Mouse (Mus musculus): ENCODE results near the gene Pip5kl1.

The Pip5kl1 gene

GRCm38 (mm10) chr2:32574497-32574896 is at the start of gene Pip5kl1:
Pip5kl1 (plus strand) TSS chr2:32574797.
- no peak for DNase-seq (ENCODE audit: low spot score)

DNA sequence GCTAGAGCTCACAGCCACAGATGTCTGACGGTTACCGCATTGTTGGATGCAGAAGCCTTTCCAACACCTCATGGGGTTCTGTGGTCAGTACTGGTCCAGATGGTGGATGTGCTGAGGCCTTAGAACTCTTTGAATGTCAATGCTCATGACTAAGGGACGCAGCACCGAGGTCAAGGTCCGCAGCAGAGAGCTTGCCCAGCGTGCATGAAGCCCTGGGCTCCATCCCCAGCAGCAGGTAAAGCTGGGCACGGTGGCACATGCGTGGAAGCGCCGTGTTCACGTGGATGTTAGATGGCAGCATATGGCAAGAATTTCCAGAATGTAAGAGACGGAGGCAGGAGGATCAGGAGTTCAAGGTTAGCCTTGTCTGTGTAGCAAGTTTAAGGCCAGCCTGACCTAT is 48.8 kb upstream of the Pip5kl1 start:
- no peak for DNase-seq (ENCODE audit: low spot score)

DNA sequence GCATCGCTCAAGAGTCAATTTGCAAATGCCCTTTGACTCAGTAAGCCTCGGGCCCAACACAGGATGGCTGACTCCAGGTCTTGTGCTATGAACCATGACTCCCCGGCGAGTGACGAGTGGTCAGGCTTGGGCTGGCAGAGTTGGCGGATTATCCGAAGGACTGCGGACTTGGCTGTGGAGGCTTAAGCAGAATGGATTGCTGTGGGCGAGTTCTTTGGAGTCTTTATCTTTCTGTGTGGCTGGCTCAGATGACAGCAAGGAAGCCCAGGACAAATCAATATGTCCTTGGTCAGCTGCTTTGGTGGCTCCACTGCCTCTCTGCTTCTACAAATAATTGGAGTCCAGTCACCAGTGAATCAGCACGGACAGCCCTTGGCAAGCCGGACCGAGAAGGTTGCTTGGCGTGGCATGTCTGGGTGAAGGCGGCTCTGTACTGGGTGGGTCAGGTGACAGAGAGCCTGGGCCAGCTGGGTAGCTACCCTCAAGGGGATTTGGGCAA is 47.1 kb upstream of the Pip5kl1 start:
- no peak for DNase-seq (ENCODE audit: low spot score)

DNA sequence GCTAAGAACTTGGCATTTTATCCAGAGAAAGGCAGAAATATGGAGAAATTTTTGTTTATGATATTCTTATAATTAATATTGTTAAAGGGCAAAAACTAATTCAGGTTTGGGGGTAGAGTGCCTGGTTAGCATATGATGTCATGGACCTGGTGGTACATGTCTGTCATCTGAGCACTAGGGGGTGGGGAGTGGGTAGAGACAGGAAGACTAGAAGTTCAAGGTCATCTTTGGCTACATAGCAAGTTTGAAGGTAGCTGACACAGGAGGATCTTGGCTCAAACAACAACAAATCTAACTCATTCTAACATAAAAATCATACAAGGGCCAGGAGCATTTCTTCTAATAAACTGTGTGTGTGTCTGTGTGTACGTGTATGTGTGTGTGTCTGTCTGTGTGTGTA is 46.3 kb upstream of the Pip5kl1 start:
- no peak for DNase-seq (ENCODE audit: low spot score)

DNA sequence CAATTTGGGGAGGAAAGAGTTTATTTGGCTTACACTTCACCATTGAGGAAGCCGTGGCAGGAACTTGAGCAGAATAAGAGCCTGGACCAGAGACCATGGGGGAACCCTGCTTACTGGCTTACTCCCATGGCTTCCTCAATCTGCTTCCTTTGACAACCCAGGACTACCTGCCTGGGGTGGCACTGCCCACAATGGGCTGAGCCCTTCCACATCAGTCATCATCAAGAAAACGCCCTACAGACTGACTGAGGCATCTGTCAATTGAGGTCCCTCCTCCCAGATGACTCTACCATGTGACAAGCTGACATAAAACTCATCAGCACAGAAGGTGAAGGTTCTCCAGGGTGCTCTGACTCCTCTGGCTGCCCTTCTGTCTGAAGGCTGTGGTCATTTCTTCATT is 44.1 kb upstream of the Pip5kl1 start:
- DNase-seq (ENCODE audit: low spot score) = no peak

GRCm38 (mm10) chr2:32533163-32533562 is 41.4 kb upstream of the Pip5kl1 start:
- DNase-seq (ENCODE audit: low spot score) = no peak

DNA sequence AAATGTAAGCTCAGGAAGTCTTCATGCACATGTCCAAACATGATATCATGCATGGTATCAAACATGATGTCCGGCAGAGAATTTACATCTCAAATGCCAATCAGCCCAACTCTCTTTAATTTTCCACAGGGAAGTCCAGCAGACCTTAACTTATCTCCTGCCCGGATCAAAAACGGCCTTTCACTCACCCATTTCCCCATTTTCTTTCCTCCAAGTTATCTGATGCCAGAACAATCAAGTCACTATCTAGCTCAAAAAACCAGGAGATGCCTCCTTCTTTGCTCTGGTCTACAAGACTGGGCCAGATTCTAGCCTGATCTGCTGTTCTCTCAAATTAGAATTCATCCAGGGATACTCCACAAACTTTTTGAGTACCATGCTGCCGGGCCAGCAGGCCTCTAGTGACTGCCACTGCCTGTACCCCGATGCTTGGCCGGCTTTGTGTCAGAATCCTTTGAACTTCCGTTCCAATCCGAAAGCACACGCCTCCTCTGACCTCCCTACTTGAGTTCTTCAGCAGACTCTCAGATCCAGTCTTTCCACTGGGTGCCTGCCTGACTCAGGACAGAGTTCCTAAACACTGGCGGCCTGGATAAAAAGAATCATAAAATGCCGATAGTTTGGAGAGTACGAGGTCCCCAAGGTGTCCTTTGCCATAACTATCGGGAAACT is 40.4 kb upstream of the Pip5kl1 start:
- DNase-seq (ENCODE audit: low spot score) = no peak

DNA sequence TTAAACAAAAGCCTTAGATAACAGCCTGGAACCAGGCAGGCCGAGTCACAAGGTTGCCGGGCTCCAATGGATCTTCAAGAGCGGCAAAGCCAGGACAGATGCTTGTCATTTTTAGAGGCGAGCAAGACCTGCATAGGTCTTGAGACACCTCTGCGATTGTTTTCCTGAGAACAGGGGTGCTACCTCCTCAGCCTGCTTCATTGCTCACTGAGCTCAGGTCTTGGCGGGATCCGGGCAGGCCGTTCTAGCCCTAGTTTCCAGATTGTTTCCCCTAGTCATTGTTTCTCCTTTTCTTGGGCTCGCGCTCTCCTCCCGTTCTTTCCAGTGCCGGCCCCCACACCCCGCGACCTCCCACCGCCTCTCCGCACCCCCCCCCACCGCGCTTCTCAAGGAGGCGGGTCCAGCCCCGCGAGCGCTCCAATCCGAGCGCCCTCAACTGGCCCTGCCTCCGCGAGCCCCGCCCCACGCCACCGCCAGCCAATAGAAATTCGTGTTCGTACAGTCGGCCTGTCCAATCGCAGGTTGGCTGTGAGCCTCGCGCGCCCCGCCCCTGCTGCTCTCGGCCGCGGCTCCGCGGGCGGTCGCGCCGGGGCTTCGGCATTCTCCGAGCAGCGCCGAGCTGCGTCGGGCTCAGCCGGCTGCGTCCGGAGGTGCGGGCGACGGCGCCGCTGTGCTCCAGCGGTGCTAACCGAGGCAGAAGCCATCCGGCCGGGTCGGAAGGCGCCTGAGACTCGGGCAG is 39.7 kb upstream of the Pip5kl1 start, which contains the start of gene Fam102a:
Gene Fam102a (plus strand): TSS at position 600 of the 739 bp plus-strand sequence.
- DNase-seq (ENCODE audit: low spot score) = peak; percentile 98

GRCm38 (mm10) chr2:32535501-32535991 is 39.1 kb upstream of the Pip5kl1 start:
- peak; percentile 26 for DNase-seq (ENCODE audit: low spot score)

GRCm38 (mm10) chr2:32536086-32536633 is 38.4 kb upstream of the Pip5kl1 start:
- no peak for DNase-seq (ENCODE audit: low spot score)

DNA sequence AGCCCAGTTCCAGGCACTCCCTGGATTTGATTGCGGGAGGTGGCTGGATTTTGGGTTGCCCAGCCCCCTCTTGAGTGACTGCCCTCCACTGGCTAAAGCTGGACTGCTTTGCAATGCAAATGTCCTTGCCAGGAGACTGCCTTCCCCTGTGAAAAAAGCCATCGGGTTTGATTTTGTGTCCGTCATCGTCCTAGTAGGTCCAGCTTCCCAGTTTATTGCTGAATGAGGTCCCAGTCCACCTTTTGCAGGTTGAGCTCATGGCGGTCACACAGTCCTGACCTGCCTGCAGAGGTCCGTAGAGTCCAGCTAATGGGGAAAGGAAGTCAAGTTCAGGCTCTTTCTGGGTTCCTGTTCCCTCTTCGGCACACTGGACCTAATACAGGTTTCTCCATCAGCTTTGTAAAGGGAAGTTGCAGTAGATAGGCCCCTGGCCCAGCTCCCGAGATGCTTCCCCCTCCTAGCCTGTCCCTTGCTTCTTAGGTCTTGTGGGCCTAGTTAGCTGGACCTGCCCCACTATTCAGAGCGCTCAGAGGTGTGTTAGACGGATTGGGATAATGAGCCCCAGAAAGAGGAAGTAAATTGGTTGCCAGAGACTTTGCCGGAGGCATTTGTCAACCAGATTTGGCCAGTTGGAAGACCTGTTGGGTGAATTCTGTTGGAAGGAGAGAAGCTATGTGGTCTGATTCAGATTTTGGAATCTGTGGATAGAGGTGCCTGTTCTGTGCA is 37.8 kb upstream of the Pip5kl1 start:
- peak; percentile 32 for DNase-seq (ENCODE audit: low spot score)

DNA sequence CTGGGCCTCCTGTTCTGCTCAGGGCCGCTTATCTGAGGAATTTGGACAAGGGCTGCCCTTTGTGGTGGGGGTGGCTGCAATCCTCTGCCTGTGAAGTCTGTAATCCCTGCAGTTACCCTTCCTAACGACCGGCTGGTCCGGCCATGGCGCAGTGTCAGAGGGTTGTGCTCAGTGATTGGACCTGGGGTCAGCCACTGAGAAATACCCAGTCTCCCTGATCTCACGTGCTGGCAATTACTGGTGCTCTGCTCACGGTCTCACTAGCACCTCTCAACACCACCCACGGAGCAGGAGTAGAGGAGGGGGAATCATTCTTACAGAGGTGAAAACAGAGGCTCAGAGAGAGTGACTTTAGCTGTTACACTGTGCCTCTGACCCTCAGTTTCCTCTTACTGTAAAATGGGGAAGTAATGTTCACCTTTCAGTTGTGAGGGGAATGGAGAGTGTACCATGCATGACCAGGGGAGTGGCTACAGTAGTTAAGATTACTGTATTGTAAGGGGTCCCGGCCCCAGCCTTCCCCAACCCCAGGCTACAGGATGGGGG is 37.2 kb upstream of the Pip5kl1 start:
- DNase-seq (ENCODE audit: low spot score) = no peak

DNA sequence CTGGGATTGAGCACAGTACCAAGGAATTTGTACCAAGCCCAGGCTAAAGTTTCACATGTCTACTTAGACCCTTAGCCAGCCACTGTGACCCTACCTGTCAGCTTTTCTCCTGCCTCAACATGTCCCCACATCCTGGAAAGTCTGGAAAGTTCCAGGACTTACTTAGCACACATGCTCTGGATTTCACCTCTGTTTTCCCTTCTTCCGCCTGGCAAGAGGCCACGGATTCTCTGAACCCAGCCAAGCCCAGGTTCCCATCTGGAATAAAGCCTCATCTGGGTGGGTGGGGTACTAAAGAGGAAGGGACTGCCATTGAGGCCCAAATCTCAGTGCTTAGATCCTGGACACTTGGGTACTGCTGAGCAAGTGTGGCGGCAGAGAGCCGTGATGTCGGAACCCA is 36.7 kb upstream of the Pip5kl1 start:
- DNase-seq (ENCODE audit: low spot score) = no peak

GRCm38 (mm10) chr2:32538461-32538860 is 36.1 kb upstream of the Pip5kl1 start:
- no peak for DNase-seq (ENCODE audit: low spot score)

DNA sequence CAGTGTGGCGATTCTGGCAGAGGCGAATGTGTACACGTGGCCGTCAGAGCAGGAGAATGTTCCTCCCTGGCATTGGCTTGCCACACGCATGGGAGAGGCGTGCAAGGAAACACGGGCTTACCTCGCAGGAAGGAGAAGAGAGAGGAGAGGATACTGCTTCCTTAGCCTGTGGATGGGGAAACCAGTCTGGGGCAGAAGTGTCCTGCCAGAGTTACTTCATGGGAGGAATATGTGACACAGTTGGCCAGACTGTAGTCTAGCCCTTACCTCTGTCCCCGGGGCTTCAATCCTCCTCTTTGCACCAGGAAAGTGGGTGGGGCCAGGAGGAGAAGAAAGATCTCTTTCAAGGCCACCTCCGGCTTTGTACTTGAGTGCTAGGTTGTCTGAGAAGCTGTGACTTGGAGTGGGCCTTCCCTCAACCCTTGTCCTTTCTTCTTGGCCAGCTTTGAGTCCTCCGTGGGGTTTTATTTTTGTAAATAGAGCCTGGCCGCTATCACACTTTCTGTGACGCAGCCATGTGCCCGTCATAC is 35.1 kb upstream of the Pip5kl1 start:
- no peak for DNase-seq (ENCODE audit: low spot score)

GRCm38 (mm10) chr2:32541333-32541908 is 33.2 kb upstream of the Pip5kl1 start:
- DNase-seq (ENCODE audit: low spot score) = no peak

GRCm38 (mm10) chr2:32541986-32542573 is 32.5 kb upstream of the Pip5kl1 start:
- DNase-seq (ENCODE audit: low spot score) = no peak

- no peak for DNase-seq (ENCODE audit: low spot score)
Measured at GRCm38 (mm10) chr2:32543031-32543449, 31.6 kb upstream of the Pip5kl1 start.

DNA sequence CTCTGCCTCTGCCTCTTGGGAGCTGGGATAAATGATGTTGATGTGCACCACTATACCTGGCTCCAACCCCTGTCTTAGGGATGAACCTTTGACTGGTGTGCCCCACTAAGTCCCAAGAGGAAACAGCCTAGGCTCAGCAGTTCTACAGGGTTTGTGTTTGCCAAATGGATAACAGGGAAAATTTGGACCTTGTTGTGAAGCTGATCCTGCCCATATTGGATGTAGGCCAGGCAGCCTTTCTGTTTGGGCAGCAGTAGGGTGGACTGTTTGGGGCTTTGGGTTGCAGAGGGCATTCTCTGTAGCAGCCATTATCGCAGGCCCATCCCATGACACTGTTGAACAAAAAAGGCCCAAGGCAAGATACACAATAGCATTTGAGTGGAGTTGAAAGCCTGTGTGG is 27.6 kb upstream of the Pip5kl1 start:
- DNase-seq (ENCODE audit: low spot score) = no peak

- no peak for DNase-seq (ENCODE audit: low spot score)
Measured at GRCm38 (mm10) chr2:32547380-32547779, 27.2 kb upstream of the Pip5kl1 start.

Measured in ovary, adult 18-20 months (tissue).